Mouse (Mus musculus) thymus, adult 2 months (tissue): ENCODE results near the gene Rsph14. TPM values are rescaled to one million over a fixed set of nuclear protein-coding genes. Genes with fewer than 3 reads are reported as not detected.

Experiments used
- DNase-seq: peaks from one replicate; pipeline ENCODE4 v3.0.0; 2021
- H3K27ac ChIP-seq: fragments of 200-500 bp; 2 replicates; pipeline ENCODE4 v1.5.1; 2012; ENCODE audit warnings: low read length, control low read depth; ENCODE audit not compliant: control insufficient read depth, insufficient read depth
- H3K27me3 ChIP-seq: fragments of 200-500 bp; 2 replicates; pipeline ENCODE4 v1.6.1; 2012; ENCODE audit warnings: mild to moderate bottlenecking, low read length, moderate library complexity, mixed read lengths; ENCODE audit not compliant: control insufficient read depth, insufficient read depth
- H3K36me3 ChIP-seq: fragments of 200-500 bp; 2 replicates; pipeline ENCODE4 v1.6.1; 2012; ENCODE audit warnings: mild to moderate bottlenecking, low read length, moderate library complexity; ENCODE audit not compliant: control insufficient read depth, insufficient read depth
- H3K4me1 ChIP-seq: fragments of 200-500 bp; replicated peaks from 2 replicates; pipeline ENCODE4 v1.6.1; 2012; ENCODE audit warnings: low read length; ENCODE audit not compliant: control insufficient read depth, insufficient read depth
- H3K4me3 ChIP-seq: fragments of 200-500 bp; 2 replicates; pipeline ENCODE4 v1.5.1; 2012; ENCODE audit warnings: mild to moderate bottlenecking, low read length, control low read depth, moderate library complexity; ENCODE audit not compliant: control insufficient read depth, insufficient read depth
- CTCF ChIP-seq: fragments of 200-500 bp; IDR thresholded peaks from 2 replicates; pipeline ENCODE4 v1.5.1; 2012; ENCODE audit warnings: mild to moderate bottlenecking, control low read depth, low read length, moderate library complexity, borderline replicate concordance; ENCODE audit not compliant: control insufficient read depth, poor library complexity, insufficient read depth; ENCODE audit errors: extremely low read depth
- POLR2A ChIP-seq: fragments of 200-500 bp; IDR thresholded peaks from 2 replicates; pipeline ENCODE4 v1.6.1; 2012; ENCODE audit warnings: mild to moderate bottlenecking, low read length, control low read depth, moderate library complexity; ENCODE audit not compliant: control insufficient read depth, poor library complexity, insufficient read depth; ENCODE audit errors: extremely low read depth
- WGBS: fragments of 180-500 bp; shearing (Covaris S2); methylation state at CpG from one replicate; pipeline ENCODE4 v1.1.7; 2018; 5-methylcytosine and 5-hydroxymethylcytosine counted together
- polyA plus RNA-seq: library from polyadenylated mRNA; depleted of rRNA; stranded (reverse); fragments of >200 nt; gene quantifications from 2 replicates; pipeline ENCODE4 v1.2.3, GENCODE M21; 2012

Gene Rsph14
- polyA plus RNA-seq, 1 experiment, result not detected

GRCm38 (mm10) chr10:75067446-75067845 lies 35.1 kb upstream of the Rsph14 start:
- Histone ChIP-seq H3K27me3 (no peaks in the 10 kb centered on the region), H3K27ac (no peak overlapping the region), H3K4me1 (peaks cover 21% of the 10 kb centered on the region), H3K36me3 (no peaks in the 10 kb centered on the region), H3K4me3 (no peak overlapping the region)
- DNase-seq, result no peak
- no peak for TF ChIP-seq CTCF
- no peak for TF ChIP-seq POLR2A

DNA sequence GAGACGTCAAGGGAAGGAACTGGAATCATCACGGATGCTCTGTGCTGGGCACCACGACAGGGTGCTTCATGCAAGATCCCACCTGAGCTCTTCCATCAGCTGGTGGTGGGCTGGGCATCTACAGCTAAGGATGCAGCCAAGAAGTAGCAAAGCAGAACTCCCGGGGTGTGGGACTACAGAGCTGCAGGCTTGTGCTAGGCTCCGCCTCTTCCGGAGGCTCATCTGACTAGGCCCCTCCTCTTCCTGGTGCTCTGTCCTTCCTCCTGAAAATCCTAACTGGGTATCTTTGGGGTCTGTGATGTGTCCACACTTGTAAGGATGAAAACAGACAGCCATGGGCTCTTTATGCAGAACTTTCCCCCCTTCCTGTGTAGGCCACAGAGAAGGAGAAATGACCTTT lies 33.3 kb upstream of the Rsph14 start:
- DNase-seq, result no peak
- Histone ChIP-seq H3K36me3 (no peaks in the 10 kb centered on the region), H3K27ac (no peak overlapping the region), H3K27me3 (peaks cover 5% of the 10 kb centered on the region; the same call in 1 of the 2 replicates), H3K4me1 (peaks cover 34% of the 10 kb centered on the region), H3K4me3 (no peak overlapping the region)
- no peak for TF ChIP-seq CTCF
- no peak for TF ChIP-seq POLR2A
- 89% methylated on average over 6 of the region's 6 CpGs for WGBS

DNA sequence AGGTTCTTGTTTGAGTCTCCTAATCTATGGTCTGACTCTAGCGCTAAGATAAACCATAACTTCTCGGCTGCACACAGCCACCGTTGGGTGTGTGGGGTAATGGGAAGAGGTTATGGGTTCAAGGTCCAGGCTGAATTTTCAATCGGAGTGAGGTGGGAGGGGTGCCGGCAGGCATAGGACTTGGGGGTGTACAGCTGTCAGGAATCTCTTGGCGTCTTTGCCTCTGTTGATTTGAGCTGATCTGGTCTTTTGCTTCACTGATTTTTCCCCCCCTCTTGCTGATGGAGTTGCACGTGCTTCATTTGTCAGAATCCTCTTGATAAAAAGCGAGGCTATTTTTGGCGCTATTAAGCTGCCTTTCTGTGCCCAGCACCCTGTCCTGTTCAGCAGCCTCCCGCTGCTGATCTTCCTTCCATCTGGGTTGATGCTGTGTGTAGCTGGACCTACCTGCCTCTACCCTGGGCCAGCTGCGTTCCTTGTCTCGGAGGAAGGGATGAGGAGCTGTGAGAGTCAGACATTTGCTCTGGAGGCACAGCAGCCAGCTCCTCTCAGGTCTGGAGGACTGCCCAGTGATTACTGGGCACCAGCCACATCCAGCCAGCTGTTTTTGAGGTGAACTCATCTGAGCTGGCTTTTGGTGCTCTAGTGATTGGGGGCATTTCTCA lies 31.0 kb upstream of the Rsph14 start:
- TF ChIP-seq CTCF (no peak), POLR2A (no peak)
- no peak for DNase-seq
- Histone ChIP-seq H3K27ac (no peak overlapping the region), H3K27me3 (peaks cover 5% of the 10 kb centered on the region; the same call in 1 of the 2 replicates), H3K36me3 (no peaks in the 10 kb centered on the region), H3K4me1 (peaks cover 40% of the 10 kb centered on the region), H3K4me3 (no peak overlapping the region)
- WGBS, result 69% methylated on average over 12 of the region's 12 CpGs

- 20% methylated on average over 6 of the region's 6 CpGs for WGBS
- H3K4me1 ChIP-seq, result peaks cover 40% of the 10 kb centered on the region
- H3K36me3 ChIP-seq, result no peaks in the 10 kb centered on the region
- peak overlapping the region; percentile 81; the same call in 1 of the 2 replicates for H3K4me3 ChIP-seq
- peaks cover 5% of the 10 kb centered on the region; the same call in 1 of the 2 replicates for H3K27me3 ChIP-seq
- H3K27ac ChIP-seq, result no peak overlapping the region
- no peak for DNase-seq
- no peak for TF ChIP-seq CTCF
- TF ChIP-seq POLR2A, result no peak
Observed at GRCm38 (mm10) chr10:75062621-75063020, 30.2 kb upstream of the Rsph14 start.

DNA sequence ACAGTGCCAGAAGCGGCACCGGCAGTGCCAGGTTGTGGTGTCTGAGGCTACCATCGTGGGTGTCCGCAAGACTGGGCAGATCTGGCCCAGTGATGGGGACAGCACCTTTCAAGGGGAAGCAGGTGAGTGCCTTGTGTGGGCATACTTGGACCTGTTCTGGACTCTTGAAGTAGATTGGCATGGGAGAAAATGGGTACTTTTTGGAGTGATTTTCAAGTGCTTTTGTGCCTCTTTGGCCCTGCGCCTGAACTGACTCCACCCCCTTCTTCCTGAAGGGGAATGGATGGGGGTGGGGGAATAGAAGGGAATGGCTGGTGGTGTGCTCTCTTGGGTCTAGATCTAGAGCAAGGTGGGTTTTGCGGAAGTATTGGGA lies 29.8 kb upstream of the Rsph14 start:
- peak overlapping the region; percentile 81 for H3K4me3 ChIP-seq
- no peak for DNase-seq
- WGBS, result 8% methylated on average over 6 of the region's 6 CpGs
- no peaks in the 10 kb centered on the region for H3K36me3 ChIP-seq
- no peak for TF ChIP-seq CTCF
- no peak for TF ChIP-seq POLR2A
- peaks cover 40% of the 10 kb centered on the region for H3K4me1 ChIP-seq
- H3K27me3 ChIP-seq, result peaks cover 5% of the 10 kb centered on the region; the same call in 1 of the 2 replicates
- H3K27ac ChIP-seq, result no peak overlapping the region

DNA sequence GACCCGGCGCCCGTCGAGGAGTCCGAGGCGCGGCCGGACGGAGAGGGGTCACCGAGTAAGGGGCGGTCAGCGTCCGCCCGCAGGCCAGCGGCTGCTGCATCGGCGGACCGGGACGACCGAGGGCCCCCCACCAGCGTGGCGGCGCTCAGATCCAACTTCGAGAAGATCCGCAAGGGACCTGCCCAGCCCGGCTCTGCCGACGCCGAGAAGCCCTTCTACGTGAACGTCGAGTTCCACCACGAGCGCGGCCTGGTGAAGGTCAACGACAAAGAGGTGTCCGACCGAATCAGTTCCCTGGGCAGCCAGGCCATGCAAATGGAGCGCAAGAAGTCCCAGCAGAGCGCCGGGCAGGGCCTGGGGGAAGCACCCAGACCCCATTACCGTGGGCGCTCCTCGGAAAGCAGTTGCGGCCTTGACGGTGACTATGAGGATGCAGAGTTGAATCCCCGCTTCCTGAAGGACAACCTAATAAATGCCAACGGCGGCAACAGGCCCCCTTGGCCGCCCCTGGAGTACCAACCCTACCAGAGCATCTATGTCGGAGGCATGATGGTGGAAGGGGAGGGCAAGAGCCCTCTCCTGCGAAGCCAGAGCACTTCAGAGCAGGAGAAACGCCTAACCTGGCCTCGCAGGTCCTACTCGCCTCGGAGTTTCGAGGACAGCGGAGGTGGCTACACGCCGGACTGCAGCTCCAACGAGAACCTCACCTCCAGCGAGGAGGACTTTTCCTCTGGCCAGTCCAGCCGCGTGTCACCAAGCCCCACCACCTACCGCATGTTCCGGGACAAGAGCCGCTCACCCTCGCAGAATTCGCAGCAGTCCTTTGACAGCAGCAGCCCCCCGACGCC lies 29.2 kb upstream of the Rsph14 start:
- H3K27me3 ChIP-seq, result peaks cover 5% of the 10 kb centered on the region; the same call in 1 of the 2 replicates
- H3K4me3 ChIP-seq, result peak overlapping the region; percentile 81
- H3K4me1 ChIP-seq, result peaks cover 40% of the 10 kb centered on the region
- DNase-seq, result peak; percentile 21
- H3K36me3 ChIP-seq, result no peaks in the 10 kb centered on the region
- H3K27ac ChIP-seq, result no peak overlapping the region
- peak; percentile 27; the same call in 1 of the 2 replicates for TF ChIP-seq POLR2A
- no peak for TF ChIP-seq CTCF
- WGBS, result 4% methylated on average over 71 of the region's 71 CpGs
